In the genomic region with DNA sequence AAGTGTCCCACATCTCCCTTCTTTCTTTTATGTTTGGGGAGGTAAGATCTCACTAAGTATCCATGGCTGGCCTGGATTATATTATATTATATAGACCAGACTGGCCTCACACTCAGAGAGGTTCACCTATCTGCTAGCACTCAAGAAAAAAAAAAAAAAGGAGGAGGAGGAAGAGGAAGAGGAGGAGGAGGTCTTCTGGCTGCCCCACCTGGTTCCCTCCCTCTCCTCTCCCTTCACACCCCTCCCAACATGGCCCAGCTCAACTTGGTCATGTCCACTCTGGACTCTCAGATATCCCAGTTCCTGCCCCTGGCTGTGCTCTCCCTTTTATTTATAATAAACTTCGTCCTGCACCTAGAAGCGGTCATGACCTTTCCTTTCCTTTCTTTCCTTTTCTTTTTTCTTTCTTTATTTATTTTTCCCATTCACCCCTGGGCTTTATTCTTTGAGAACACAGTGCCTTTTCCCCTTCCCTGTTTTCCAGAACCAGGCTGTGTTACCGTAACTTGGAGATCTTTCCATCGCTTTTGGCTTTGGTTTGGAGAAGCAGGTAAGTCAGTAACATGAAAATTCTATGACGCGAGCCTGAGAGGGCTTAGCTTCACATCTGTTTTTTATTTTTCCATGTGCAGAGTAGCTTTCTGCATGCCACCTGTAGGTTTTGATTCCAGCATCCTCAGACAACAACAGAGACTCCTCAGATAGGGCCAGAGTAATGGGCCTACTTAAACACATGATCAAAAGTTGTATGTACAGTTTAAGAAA, we compare ENCODE assay signal across 8 mouse cellular contexts. TPM values are rescaled to one million over a fixed set of nuclear protein-coding genes. Genes with fewer than 3 reads are reported as not detected.
DNase-seq lines count a peak whose midpoint lies in the region; ATAC-seq lines count a peak whose summit lies in the region.

A gene (plus strand): TSS at position 7 of the 765 bp plus-strand sequence.

- 64% methylated on average over 6 of the region's 6 CpGs for WGBS in hindbrain, embryonic 15.5 days

- no peaks in the 10 kb centered on the region for H3K27me3 ChIP-seq in hindbrain, embryonic 15.5 days

- H3K9ac ChIP-seq in hindbrain, embryonic 15.5 days: no peak within 1 kb of the TSS

- H3K4me3 ChIP-seq in hindbrain, embryonic 15.5 days: no peak within 1 kb of the TSS

- no peak within 1 kb of the TSS for H3K27ac ChIP-seq in hindbrain, embryonic 15.5 days (replicated peaks)

- no peak for DNase-seq in frontal cortex, adult 2 months (ENCODE audit: extremely low spot score in 1 of 2, low spot score in 1 of 2)
- DNase-seq in frontal cortex, postnatal 10 days (ENCODE audit: low spot score in 2 of 2): no peak
- DNase-seq in R1 (ENCODE audit: low read depth, low spot score): peak; percentile 78
- DNase-seq in gastrocnemius, adult 18-20 months (ENCODE audit: low spot score): no peak
- no peak for DNase-seq in frontal cortex, postnatal 25 days (ENCODE audit: low spot score in 2 of 2)

- no peaks in the 10 kb centered on the region for H3K36me3 ChIP-seq in hindbrain, embryonic 15.5 days

- H3K4me1 ChIP-seq in hindbrain, embryonic 15.5 days (replicated peaks): peaks cover 31% of the 10 kb centered on the region

- no peak for ATAC-seq in hindbrain, embryonic 15.5 days (ENCODE audit: low FRiP score, low read depth)
- ATAC-seq in megakaryocyte, adult 5-6 weeks (ENCODE audit: poor library complexity, severe bottlenecking): no peak
- ATAC-seq in cerebellum, adult (ENCODE audit: insufficient number of reproducible peaks, low FRiP score, low TSS enrichment): no peak

- no peaks in the 10 kb centered on the region for H3K9me3 ChIP-seq in hindbrain, embryonic 15.5 days

- H3K4me2 ChIP-seq in hindbrain, embryonic 15.5 days: no peak within 1 kb of the TSS

RNA-seq across cellular contexts. Expression of the gene that starts here (rescaled TPM):
- 28.1 and 32.4 TPM in 2 replicates for polyA plus RNA-seq in frontal cortex, adult 2 months (2012; rRNA removed)
- 10 to 100 TPM; 14.2 to 18.3 TPM for total RNA-seq in gastrocnemius, adult 18-20 months (2021)
- 26.8 and 27.1 TPM in 2 replicates for polyA plus RNA-seq in hindbrain, embryonic 15.5 days (2015; fragmentation: Nextera tagmentation; extraction: Ambion mirVana)
- total RNA-seq in megakaryocyte, adult 5-6 weeks (2015): 16.0 and 17.4 TPM in 2 replicates
- total RNA-seq in megakaryocyte, adult 5-6 weeks (2017): 15.3 and 16.5 TPM in 2 replicates
